Mouse (Mus musculus): ENCODE results near the gene Cacng3.

GRCm38 (mm10) chr7:122701751-122702150, 31.5 kb downstream of the Cacng3 start:
- TF ChIP-seq POLR2A (IDR thresholded peaks at IDR 0.05; ENCODE audit: extremely low read depth, insufficient read depth, low read length) (no peak), CTCF (IDR thresholded peaks at IDR 0.05; ENCODE audit: extremely low read depth, insufficient read depth, low read length) (no peak)

All from cortical plate, adult 2 months (tissue).